Mouse (Mus musculus) midbrain, postnatal 0 days (tissue): ENCODE data around the gene Tmem267. TPM values are rescaled to one million over a fixed set of nuclear protein-coding genes. Genes with fewer than 3 reads are reported as not detected.

ENCODE experiments used
- ATAC-seq: fragments of 200-750 bp; cut with Nextera tagmentation; 2 replicates; pipeline ENCODE4 v1.8.0; 2017; ENCODE audit warnings: moderate number of reproducible peaks, mild to moderate bottlenecking, moderate TSS enrichment, moderate library complexity; ENCODE audit not compliant: low FRiP score
- DNase-seq: peaks from one replicate; pipeline ENCODE4 v3.0.0-alpha.2; 2015; ENCODE audit warnings: low spot score
- H3K27ac ChIP-seq: fragments of 300-500 bp; sonication (generic); 2 replicates; pipeline ENCODE4 v1.5.1; 2014; ENCODE audit warnings: low read depth, mild to moderate bottlenecking, low read length, mixed read lengths
- H3K27me3 ChIP-seq: fragments of 300-500 bp; sonication (generic); 2 replicates; pipeline ENCODE4 v1.6.1; 2014; ENCODE audit warnings: low read length, control low read depth, mixed read lengths; ENCODE audit not compliant: insufficient read depth
- H3K36me3 ChIP-seq: fragments of 300-500 bp; sonication (generic); 2 replicates; pipeline ENCODE4 v1.6.1; 2014; ENCODE audit warnings: low read length, control low read depth, mixed read lengths; ENCODE audit not compliant: insufficient read depth
- H3K4me1 ChIP-seq: fragments of 300-500 bp; sonication (generic); 2 replicates; pipeline ENCODE4 v1.6.1; 2014; ENCODE audit warnings: mild to moderate bottlenecking, control low read depth, antibody characterized with exemption, low read length, mixed read lengths; ENCODE audit not compliant: insufficient read depth
- H3K4me2 ChIP-seq: fragments of 300-500 bp; sonication (generic); 2 replicates; pipeline ENCODE4 v1.6.1; 2014; ENCODE audit warnings: low read depth, mild to moderate bottlenecking, low read length, mixed read lengths; ENCODE audit not compliant: poor library complexity, severe bottlenecking
- H3K4me3 ChIP-seq: fragments of 300-500 bp; sonication (generic); 2 replicates; pipeline ENCODE4 v1.5.1; 2014; ENCODE audit warnings: low read depth, mild to moderate bottlenecking, low read length, moderate library complexity
- H3K9ac ChIP-seq: fragments of 300-500 bp; sonication (generic); replicated peaks from 2 replicates; pipeline ENCODE4 v1.6.1; 2014; ENCODE audit warnings: mild to moderate bottlenecking, low read length, moderate library complexity, mixed read lengths; ENCODE audit not compliant: poor library complexity, severe bottlenecking
- H3K9me3 ChIP-seq: fragments of 300-500 bp; sonication (generic); 2 replicates; pipeline ENCODE4 v1.6.1; 2016; ENCODE audit warnings: low read length, control low read depth
- CTCF ChIP-seq: IDR thresholded peaks from 2 replicates; pipeline ENCODE4 v1.5.1; 2016; ENCODE audit warnings: antibody characterized with exemption, mild to moderate bottlenecking
- WGBS: fragments of 180-500 bp; shearing (Covaris S2); extraction: QIAGEN DNeasy Blood & Tissue Kit; methylation state at CpG from one replicate; pipeline ENCODE4 v1.1.7; 2014; 5-methylcytosine and 5-hydroxymethylcytosine counted together
- polyA plus RNA-seq: library from polyadenylated mRNA; unstranded; fragments of >200 nt; fragmentation: Nextera tagmentation; extraction: Ambion mirVana; gene quantifications from 2 replicates; pipeline ENCODE4 v1.2.1, GENCODE M21; 2015
- total RNA-seq: library from RNA; depleted of rRNA; stranded (reverse); fragments of >200 nt; gene quantifications from 2 replicates; pipeline ENCODE4 v1.2.3, GENCODE M21; 2014; rRNA removed

The Tmem267 gene
- total and polyA plus RNA-seq, 2 experiments from 2014 or later, result 3.5 to 30.9 TPM

DNA sequence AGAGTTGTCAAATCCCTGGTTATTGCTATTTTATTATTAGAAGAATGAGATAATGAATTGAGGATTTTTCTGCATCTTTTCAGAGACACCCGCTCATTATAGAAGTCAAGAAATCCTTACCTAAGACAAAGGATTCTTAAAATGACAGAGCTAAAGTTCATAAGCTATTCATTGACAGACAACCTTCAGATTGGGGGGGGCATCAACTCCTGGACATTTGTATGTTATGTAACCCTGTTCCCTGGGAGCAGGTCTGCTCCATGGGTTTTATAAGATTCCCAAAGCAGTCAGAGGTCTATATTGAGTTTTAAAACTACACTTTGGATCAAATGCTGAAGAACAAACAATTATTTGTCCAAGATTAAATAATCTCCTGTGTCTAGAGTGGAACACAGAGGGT, 158.7 kb downstream of the Tmem267 start:
- DNase-seq (no peak), ATAC-seq (no peak)
- Histone ChIP-seq H3K4me3 (no peak overlapping the region), H3K36me3 (no peaks in the 10 kb centered on the region), H3K4me2 (no peak overlapping the region), H3K9me3 (no peaks in the 10 kb centered on the region), H3K9ac (no peak overlapping the region), H3K27ac (no peak overlapping the region), H3K4me1 (no peaks in the 10 kb centered on the region), H3K27me3 (no peaks in the 10 kb centered on the region)
- no peak for TF ChIP-seq CTCF
- 93% methylated on average over 1 of the region's 1 CpGs for WGBS

DNA sequence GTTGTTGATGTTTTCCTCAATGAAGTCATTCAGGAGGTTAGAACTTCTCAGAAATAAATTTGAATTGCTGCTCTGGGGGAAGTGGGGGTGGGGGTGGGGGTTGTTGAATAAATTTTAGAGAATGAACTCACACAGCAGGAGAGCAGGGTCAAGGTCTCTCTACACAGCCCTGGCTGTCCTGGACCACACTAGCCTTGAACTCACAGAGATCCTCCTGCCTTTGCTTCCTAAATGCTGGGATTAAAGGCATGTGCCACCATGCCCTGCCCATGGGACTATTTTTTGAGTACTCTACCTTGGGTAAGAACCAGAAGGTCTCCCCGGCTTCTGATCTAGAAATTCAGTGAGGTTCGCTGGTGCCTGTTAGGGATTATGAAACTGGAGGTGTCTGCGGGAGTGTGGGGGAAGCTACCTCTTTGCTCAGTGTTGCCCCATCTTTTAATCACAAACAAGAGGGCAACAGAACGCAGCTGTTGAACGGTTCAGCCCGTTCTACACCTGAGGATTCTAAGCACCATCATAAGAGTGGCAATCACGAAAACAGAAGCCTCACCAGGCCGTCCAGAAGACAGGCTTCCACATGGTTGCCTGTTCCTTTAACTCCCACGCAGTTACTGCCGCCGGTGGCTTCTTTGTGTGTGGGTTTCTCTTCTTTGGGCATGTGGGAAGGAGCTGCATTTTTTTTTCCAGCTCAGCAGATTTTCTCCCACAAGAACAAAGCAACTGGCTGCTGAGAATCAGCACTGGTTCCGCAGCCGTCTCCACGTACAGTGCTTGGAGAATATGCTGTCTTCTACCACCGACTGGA, 161.3 kb downstream of the Tmem267 start:
- Histone ChIP-seq H3K4me2 (peak overlapping the region; percentile 26), H3K27me3 (no peaks in the 10 kb centered on the region), H3K4me3 (no peak overlapping the region), H3K36me3 (no peaks in the 10 kb centered on the region), H3K9me3 (no peaks in the 10 kb centered on the region), H3K4me1 (no peaks in the 10 kb centered on the region), H3K27ac (peak overlapping the region; percentile 34; the same call in 1 of the 2 replicates), H3K9ac (no peak overlapping the region)
- peak; percentile 45 for DNase-seq
- 44% methylated on average over 15 of the region's 15 CpGs for WGBS
- no peak for TF ChIP-seq CTCF
- ATAC-seq, result peak; percentile 67

DNA sequence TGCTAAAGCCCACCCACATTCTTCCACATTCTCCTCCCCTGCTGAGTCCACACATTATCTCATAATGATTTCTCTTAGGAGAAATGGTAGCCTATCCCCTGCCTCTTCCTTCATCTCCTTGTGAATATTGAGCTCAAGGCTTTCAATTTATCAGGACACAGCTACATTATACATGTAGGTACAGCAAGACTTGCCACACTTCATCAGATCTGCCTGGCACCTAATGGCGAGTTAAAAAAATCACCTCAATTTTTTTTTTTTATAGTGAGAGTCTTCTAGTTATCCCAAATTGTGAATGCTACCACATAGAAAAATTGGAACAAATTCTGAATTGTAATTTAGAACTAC, 161.8 kb downstream of the Tmem267 start:
- no peak for DNase-seq
- no peak for ATAC-seq
- Histone ChIP-seq H3K4me3 (no peak overlapping the region), H3K27ac (peak overlapping the region; percentile 34; the same call in 1 of the 2 replicates), H3K9me3 (no peaks in the 10 kb centered on the region), H3K36me3 (no peaks in the 10 kb centered on the region), H3K9ac (no peak overlapping the region), H3K27me3 (no peaks in the 10 kb centered on the region), H3K4me1 (no peaks in the 10 kb centered on the region), H3K4me2 (peak overlapping the region; percentile 26)
- no peak for TF ChIP-seq CTCF
- 63% methylated on average over 1 of the region's 1 CpGs for WGBS

DNA sequence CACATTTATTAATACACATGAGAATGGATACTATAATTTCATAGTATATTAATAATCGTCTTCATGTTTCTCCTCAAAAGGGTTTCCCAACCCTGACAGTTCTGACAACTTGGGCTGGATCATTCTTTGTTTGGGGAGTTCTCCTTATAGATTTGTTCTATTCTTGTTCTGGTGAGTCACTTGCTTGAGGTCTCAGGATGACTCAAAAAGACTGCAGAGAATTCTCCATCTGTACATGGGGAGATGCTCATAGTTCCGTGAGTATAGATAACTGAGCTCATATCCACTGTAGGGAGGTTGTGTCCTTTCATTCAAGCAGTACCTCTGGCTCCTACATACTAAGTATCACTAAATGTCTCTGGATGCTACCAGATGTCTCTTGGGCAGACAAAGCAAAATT, 166.9 kb downstream of the Tmem267 start:
- Histone ChIP-seq H3K4me3 (no peak overlapping the region), H3K4me1 (no peaks in the 10 kb centered on the region), H3K9me3 (no peaks in the 10 kb centered on the region), H3K4me2 (no peak overlapping the region), H3K9ac (no peak overlapping the region), H3K27ac (no peak overlapping the region), H3K27me3 (no peaks in the 10 kb centered on the region), H3K36me3 (no peaks in the 10 kb centered on the region)
- no peak for TF ChIP-seq CTCF
- WGBS, result 89% methylated on average over 2 of the region's 2 CpGs
- ATAC-seq, result no peak
- DNase-seq, result no peak

DNA sequence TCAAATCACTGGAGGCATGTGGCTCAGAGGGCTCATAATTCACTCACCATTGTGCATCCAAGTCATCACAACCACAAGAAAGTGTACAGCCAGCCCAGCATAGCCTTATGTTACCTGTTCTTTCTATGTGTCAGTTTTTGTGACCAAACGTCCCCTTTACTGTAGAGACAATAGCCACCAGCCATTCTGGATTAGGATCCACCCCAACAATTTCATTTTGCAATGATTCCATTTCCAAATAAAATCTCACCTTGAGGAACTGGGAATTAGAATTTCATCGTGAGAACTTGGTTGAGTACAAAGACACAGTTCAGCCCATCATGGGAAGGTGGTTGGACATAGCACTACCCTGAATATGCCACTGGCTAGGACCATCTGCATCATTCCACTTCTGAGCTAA, 168.4 kb downstream of the Tmem267 start:
- no peak for TF ChIP-seq CTCF
- H3K4me1 ChIP-seq, result no peaks in the 10 kb centered on the region
- ATAC-seq, result no peak
- no peak overlapping the region for H3K4me2 ChIP-seq
- no peak for DNase-seq
- H3K27ac ChIP-seq, result no peak overlapping the region
- no peak overlapping the region for H3K4me3 ChIP-seq
- no peaks in the 10 kb centered on the region for H3K36me3 ChIP-seq
- 85% methylated on average over 2 of the region's 2 CpGs for WGBS
- H3K9ac ChIP-seq, result no peak overlapping the region
- no peaks in the 10 kb centered on the region for H3K27me3 ChIP-seq
- no peaks in the 10 kb centered on the region for H3K9me3 ChIP-seq

DNA sequence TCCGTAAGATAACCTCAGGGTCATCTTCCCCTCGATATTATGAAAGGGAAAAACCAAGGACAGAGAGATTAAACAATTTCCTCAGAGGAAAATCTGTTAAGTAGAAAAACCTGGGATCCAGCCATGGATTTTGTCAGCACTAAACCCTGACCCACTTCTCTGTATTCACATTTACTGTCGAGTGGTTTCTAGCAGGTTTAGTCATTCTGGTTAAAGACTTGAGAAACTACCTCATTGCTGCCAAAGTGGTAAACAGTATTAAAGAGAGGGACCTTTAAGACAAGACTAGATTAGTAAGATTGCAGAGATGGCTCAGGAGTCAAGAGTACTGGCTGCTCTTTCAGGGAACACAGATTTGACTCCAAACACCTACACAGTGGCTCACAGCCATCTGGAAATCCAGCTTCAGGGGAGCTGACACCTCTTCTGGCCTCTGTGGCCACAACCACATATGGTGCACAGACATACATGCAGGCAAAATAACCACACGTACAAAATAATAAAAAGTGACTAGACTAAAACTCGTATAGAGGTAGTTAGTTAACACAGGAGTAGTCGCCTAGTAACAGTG, 169.1 kb downstream of the Tmem267 start:
- H3K36me3 ChIP-seq, result no peaks in the 10 kb centered on the region
- WGBS, result 83% methylated on average over 6 of the region's 6 CpGs

More for the DNA sequence above, 169.1 kb downstream of the Tmem267 start:
- H3K27ac ChIP-seq, result no peak overlapping the region
- H3K27me3 ChIP-seq, result no peaks in the 10 kb centered on the region
- no peak overlapping the region for H3K4me3 ChIP-seq
- ATAC-seq (no peak), DNase-seq (no peak)
- H3K4me1 ChIP-seq, result no peaks in the 10 kb centered on the region
- no peaks in the 10 kb centered on the region for H3K9me3 ChIP-seq
- no peak overlapping the region for H3K4me2 ChIP-seq
- TF ChIP-seq CTCF, result no peak
- no peak overlapping the region for H3K9ac ChIP-seq

Other genes starting within 250 kb of the Tmem267 start
- gene Paip1, start 59.4 kb upstream of the Tmem267 start, total RNA-seq, result 113 and 114 TPM in 2 replicates
- gene Paip1, start 59.4 kb upstream of the Tmem267 start, polyA plus RNA-seq, result 166 and 182 TPM in 2 replicates
- 58.5 and 79.7 TPM in 2 replicates for gene 4833420G17Rik, start 25.3 kb upstream of the Tmem267 start, total RNA-seq
- 57.5 and 60.6 TPM in 2 replicates for gene 4833420G17Rik, start 25.3 kb upstream of the Tmem267 start, polyA plus RNA-seq
- 7.8 and 11.8 TPM in 2 replicates for gene 3110070M22Rik, start 344 bp downstream of the Tmem267 start, total RNA-seq
- gene 3110070M22Rik, start 344 bp downstream of the Tmem267 start, polyA plus RNA-seq, result 0.83 and 1.7 TPM in 2 replicates
- gene Ccl28, start 135.8 kb downstream of the Tmem267 start, total RNA-seq, result 2.9 and 3.4 TPM in 2 replicates
- 0.34 and 0.41 TPM in 2 replicates for gene Ccl28, start 135.8 kb downstream of the Tmem267 start, polyA plus RNA-seq
- 291 and 374 TPM in 2 replicates for gene Hmgcs1, start 202.3 kb downstream of the Tmem267 start, total RNA-seq
- gene Hmgcs1, start 202.3 kb downstream of the Tmem267 start, polyA plus RNA-seq, result 416 and 428 TPM in 2 replicates